In the genomic region with DNA sequence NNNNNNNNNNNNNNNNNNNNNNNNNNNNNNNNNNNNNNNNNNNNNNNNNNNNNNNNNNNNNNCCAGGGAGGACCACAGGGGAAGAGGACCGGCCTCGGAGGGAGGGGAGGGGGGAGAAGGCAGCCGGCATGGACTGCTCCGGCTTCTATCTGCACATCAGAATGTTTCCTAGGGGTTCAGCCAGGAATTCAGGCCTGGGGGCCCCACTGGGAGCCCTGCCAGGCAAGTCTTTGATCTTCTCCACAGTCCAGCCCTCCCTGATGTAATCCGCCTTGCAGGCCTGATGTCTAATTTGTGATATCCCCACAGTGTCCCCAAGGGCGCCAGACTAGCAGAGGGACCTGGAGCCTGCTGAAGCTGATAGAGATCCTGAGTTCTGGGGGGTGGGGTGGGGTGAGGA, we compare ENCODE assay signal across 9 mouse cellular contexts. TPM values are rescaled to one million over a fixed set of nuclear protein-coding genes. Genes with fewer than 3 reads are reported as not detected.
DNase-seq lines count a peak whose midpoint lies in the region; ATAC-seq and TF ChIP-seq lines count a peak whose summit lies in the region.
"Had no signal": no experiment of that assay in that cellular context is flagged by ENCODE, and none has a peak within 500 bp of the region (broad histone marks: within the 10 kb centered on the region; RNA-seq: fewer than 3 reads in every experiment).

No protein-coding gene starts in this region.

- ATAC-seq in lung, postnatal 0 days, result peak; percentile 29; the same call in 1 of the 2 replicates
- ATAC-seq in embryonic facial prominence, embryonic 14.5 days (ENCODE audit: low read depth), result peak; percentile 60
- ATAC-seq in midbrain, embryonic 12.5 days (ENCODE audit: low FRiP score, low read depth), result peak; percentile 41; the same call in 1 of the 2 replicates

- no peaks in the 10 kb centered on the region for H3K4me1 ChIP-seq in lung, postnatal 0 days (ENCODE audit: insufficient read depth, low read depth, low read length)
- H3K4me1 ChIP-seq in embryonic facial prominence, embryonic 14.5 days (ENCODE audit: control insufficient read depth, insufficient read depth, low read length), result 0 out of 2 replicates have a peak, but pooled peaks cover 3% of the 10 kb centered on the region
- peaks cover 8% of the 10 kb centered on the region for H3K4me1 ChIP-seq in midbrain, embryonic 12.5 days
- H3K4me1 ChIP-seq: liver, embryonic 15.5 days had no signal

- no peak overlapping the region for H3K27ac ChIP-seq in lung, postnatal 0 days (ENCODE audit: low read length)
- no peak overlapping the region for H3K27ac ChIP-seq in embryonic facial prominence, embryonic 14.5 days (replicated peaks; ENCODE audit: low read depth, low read length)
- no peak overlapping the region for H3K27ac ChIP-seq in midbrain, embryonic 12.5 days (replicated peaks)
- H3K27ac ChIP-seq: liver, embryonic 15.5 days had no signal

- intact Hi-C loops in gastrocnemius, postnatal 14 days (cut with DNase I; ENCODE audit: low total_unique reads), result no loop called here

- H3K4me2 ChIP-seq in lung, postnatal 0 days (replicated peaks; ENCODE audit: low read depth, low read length), result no peak overlapping the region
- H3K4me2 ChIP-seq in embryonic facial prominence, embryonic 14.5 days (ENCODE audit: low read depth, low read length), result no peak overlapping the region
- H3K4me2 ChIP-seq in midbrain, embryonic 12.5 days (replicated peaks), result no peak overlapping the region
- H3K4me2 ChIP-seq: liver, embryonic 15.5 days had no signal

- H3K27me3 ChIP-seq in lung, postnatal 0 days (replicated peaks; ENCODE audit: insufficient read depth, low read length), result no peaks in the 10 kb centered on the region
- H3K27me3 ChIP-seq in embryonic facial prominence, embryonic 14.5 days (replicated peaks; ENCODE audit: control insufficient read depth, insufficient read depth, low read length), result no peaks in the 10 kb centered on the region
- peaks cover 83% of the 10 kb centered on the region for H3K27me3 ChIP-seq in midbrain, embryonic 12.5 days
- H3K27me3 ChIP-seq: liver, embryonic 15.5 days had no signal

- no peak for TF ChIP-seq CTCF in lung, postnatal 0 days (IDR thresholded peaks at IDR 0.05)

- no peak overlapping the region for H3K9ac ChIP-seq in lung, postnatal 0 days (replicated peaks; ENCODE audit: low read depth)
- no peak overlapping the region for H3K9ac ChIP-seq in embryonic facial prominence, embryonic 14.5 days (ENCODE audit: low read depth, low read length)
- no peak overlapping the region for H3K9ac ChIP-seq in midbrain, embryonic 12.5 days (replicated peaks)
- H3K9ac ChIP-seq: liver, embryonic 15.5 days had no signal

- H3K9me3 ChIP-seq in lung, postnatal 0 days (ENCODE audit: low read length), result no peaks in the 10 kb centered on the region
- H3K9me3 ChIP-seq in embryonic facial prominence, embryonic 14.5 days (ENCODE audit: control insufficient read depth, low read length), result no peaks in the 10 kb centered on the region
- H3K9me3 ChIP-seq in midbrain, embryonic 12.5 days, result no peaks in the 10 kb centered on the region
- H3K9me3 ChIP-seq: liver, embryonic 15.5 days had no signal

- WGBS in lung, postnatal 0 days, result 34% methylated on average over 6 of the region's 6 CpGs
- WGBS in embryonic facial prominence, embryonic 14.5 days, result 13% methylated on average over 4 of the region's 6 CpGs
- WGBS in midbrain, embryonic 12.5 days, result 13% methylated on average over 6 of the region's 6 CpGs

- H3K4me3 ChIP-seq in lung, postnatal 0 days (ENCODE audit: low read depth, low read length), result no peak overlapping the region
- no peak overlapping the region for H3K4me3 ChIP-seq in embryonic facial prominence, embryonic 14.5 days (ENCODE audit: low read depth, low read length)
- no peak overlapping the region for H3K4me3 ChIP-seq in midbrain, embryonic 12.5 days
- H3K4me3 ChIP-seq: liver, embryonic 15.5 days had no signal

- no peaks in the 10 kb centered on the region for H3K36me3 ChIP-seq in lung, postnatal 0 days (ENCODE audit: insufficient read depth, low read length)
- H3K36me3 ChIP-seq in embryonic facial prominence, embryonic 14.5 days (ENCODE audit: control insufficient read depth, insufficient read depth, low read length), result no peaks in the 10 kb centered on the region
- no peaks in the 10 kb centered on the region for H3K36me3 ChIP-seq in midbrain, embryonic 12.5 days
- H3K36me3 ChIP-seq: liver, embryonic 15.5 days had no signal

- no peak for TF ChIP-seq EP300 in lung, postnatal 0 days (IDR thresholded peaks at IDR 0.05)

- peak; percentile 32 to 53 for DNase-seq in cerebellum, postnatal 10 days
- no peak for DNase-seq in cerebellum, adult 11 months
- DNase-seq in lung, postnatal 0 days (ENCODE audit: low spot score), result peak; percentile 8
- no peak for DNase-seq in lung, postnatal 36 days
- peak; percentile 53 for DNase-seq in embryonic facial prominence, embryonic 14.5 days (ENCODE audit: low spot score)
- no peak for DNase-seq in c-Kit-positive CD71-positive TER-119-positive erythroid progenitor cells, embryonic 14.5 days (ENCODE audit: low spot score)
- DNase-seq in gastrocnemius, postnatal 14 days, result no peak

RNA-seq across cellular contexts. Expression of a gene that starts 57.1 kb away (rescaled TPM):
- 44.7 and 54.8 TPM in 2 replicates for polyA plus RNA-seq in lung, postnatal 0 days (2015; fragmentation: Nextera tagmentation; extraction: Ambion mirVana)
- polyA plus RNA-seq in embryonic facial prominence, embryonic 14.5 days (2014; fragmentation: Nextera tagmentation; extraction: Ambion mirVana), result 22.6 and 31.5 TPM in 2 replicates
- 2.1 and 2.2 TPM in 2 replicates for polyA plus RNA-seq in midbrain, embryonic 12.5 days (2016; fragmentation: Nextera tagmentation; extraction: Ambion mirVana)
- total RNA-seq in gastrocnemius, postnatal 14 days (2021), result 1 to 10 TPM; 6.5 to 9.4 TPM

Comparison
In these comparisons a context has a peak if more than half of its experiments do, and no peak if none do; other contexts are left out.
1. DNase-seq: peak in cerebellum, postnatal 10 days (2 of 2), lung, postnatal 0 days (single experiment) and embryonic facial prominence, embryonic 14.5 days (single experiment); none in cerebellum, adult 11 months (single experiment), lung, postnatal 36 days (single experiment), c-Kit-positive CD71-positive TER-119-positive erythroid progenitor cells, embryonic 14.5 days (single experiment) and gastrocnemius, postnatal 14 days (single experiment).
2. Peak in every context shown above with its lines, with median percentiles within 50 percentile points of each other: ATAC-seq.